Mouse (Mus musculus): ENCODE data around the gene Cntnap2.

Cntnap2 gene

GRCm38 (mm10) chr6:46612872-46613271 lies 1553.7 kb downstream of the Cntnap2 start:
- in situ Hi-C loops (cut with MboI; ENCODE audit: unreplicated experiment in 2 of 2): no loop called here

DNA sequence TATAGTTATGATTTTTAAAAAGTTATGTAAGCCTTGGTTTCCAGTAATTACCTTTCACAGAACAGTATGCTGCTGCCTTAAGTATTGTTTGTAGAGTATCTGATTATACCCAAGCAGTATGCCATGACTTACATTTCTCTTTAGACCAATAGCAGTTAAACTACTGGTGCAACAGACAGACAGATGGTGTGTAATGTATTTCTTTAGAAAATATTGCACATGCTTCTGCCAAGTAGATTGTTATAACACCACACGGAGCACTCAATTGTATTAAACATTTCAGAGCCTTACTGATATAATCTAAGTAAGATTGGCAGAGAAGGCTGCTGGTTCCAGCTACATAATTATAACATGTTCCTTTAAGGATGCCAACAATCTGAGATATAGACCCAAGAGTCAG lies 1609.9 kb downstream of the Cntnap2 start:
- in situ Hi-C loops (cut with MboI; ENCODE audit: unreplicated experiment in 2 of 2): no loop called here

- in situ Hi-C loops (cut with MboI; ENCODE audit: unreplicated experiment in 2 of 2): no loop called here
Observed at GRCm38 (mm10) chr6:46675081-46675480, 1615.9 kb downstream of the Cntnap2 start.

DNA sequence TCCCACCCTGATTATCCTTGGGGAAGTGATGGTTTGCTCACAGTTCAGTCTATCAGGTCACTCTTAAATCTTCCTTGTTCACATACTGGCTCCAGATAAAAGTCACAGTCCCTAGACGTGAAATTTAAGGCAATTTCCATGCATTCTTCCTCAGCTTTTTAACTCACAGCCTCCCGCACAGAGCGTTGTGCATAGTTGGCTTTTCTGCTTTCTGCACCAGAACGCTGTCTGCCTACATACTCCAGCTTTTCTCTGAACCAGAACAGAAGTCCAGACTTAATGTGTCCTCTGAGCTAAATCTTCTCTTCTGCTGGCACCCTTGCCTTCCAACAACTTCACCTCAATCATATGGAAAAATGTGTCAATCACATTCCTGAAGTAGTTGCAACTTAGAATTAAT lies 1616.5 kb downstream of the Cntnap2 start:
- in situ Hi-C loops (cut with MboI; ENCODE audit: unreplicated experiment in 2 of 2): no loop called here

DNA sequence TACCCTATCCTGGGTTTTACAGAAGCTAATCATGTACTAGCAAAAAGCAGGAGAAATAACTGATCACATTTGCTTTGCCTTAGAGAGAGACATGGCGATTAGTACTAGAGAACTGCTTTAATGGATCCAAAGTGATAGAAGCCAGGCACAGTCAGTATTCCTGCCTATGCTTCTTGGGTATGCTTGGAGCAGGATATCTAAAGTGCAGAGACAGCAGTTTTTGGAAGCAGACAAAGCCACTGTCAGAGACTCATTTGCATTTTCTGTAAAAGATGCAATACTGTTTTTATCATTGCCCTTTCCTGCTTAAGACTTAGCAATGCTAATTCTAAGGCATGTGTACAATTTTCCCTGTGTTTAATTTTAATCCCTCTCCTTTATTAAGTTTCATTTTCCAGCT lies 1637.0 kb downstream of the Cntnap2 start:
- in situ Hi-C loops (cut with MboI; ENCODE audit: unreplicated experiment in 2 of 2): no loop called here

GRCm38 (mm10) chr6:46699343-46699742 lies 1640.2 kb downstream of the Cntnap2 start:
- in situ Hi-C loops (cut with MboI; ENCODE audit: unreplicated experiment in 2 of 2): no loop called here

DNA sequence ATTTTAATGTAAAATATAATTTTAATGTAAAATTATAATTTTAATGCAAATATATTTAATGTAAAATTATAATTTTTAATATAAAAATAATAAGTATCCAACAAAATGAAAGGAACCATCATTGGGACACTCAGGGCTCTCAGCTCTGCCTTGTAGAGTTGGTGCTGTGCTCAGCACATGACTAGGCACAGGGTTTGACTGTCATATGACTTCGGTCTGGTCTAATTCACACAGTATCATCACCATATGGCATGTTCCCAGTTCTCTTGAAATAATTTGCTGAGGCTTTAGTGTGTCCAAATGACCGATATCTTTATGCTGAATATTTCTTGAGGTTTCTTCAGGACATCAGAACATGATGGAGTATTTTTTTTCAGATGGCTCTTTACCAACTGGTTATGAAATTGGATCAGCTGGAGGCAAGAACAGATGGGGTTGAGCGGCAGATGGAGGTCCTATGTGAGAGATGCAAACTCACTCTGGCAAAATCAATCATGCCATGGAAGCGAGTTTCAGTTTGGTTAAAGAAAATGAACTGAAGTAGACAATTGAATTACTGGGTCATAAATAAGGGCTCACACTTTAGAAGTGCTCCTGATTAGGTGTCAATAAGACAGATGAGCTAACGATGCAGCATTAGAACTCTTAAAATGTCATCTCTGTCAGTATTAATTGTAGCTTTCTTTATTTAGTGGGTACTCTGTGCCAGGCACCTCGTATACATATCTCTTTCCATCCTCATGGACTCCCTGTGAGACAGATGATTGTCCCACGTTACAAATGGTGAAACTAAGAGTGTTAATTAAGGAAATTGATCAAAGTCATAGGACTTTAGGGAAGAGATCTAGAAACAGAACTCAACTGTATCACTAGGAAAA lies 1645.4 kb downstream of the Cntnap2 start:
- in situ Hi-C loops (cut with MboI; ENCODE audit: unreplicated experiment in 2 of 2): no loop called here

DNA sequence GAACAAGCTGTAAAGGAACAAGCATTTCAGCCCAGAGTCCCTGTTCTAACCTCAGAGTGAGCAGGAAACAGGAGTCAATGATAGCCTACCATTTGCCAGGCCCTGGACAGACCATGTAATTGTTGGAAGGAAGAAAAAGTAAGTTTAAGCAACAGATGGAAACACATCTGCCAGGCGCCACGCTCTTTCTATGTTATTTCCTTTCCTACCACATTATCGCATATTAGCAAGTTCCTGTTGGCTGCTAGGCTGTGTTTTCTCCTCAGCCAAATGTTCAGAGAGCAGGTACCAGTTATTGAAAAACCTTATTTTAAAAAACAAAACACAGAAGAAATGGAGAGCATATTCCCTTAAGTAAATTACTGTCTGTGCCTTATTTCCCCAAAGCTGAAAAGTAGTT lies 1646.8 kb downstream of the Cntnap2 start:
- in situ Hi-C loops (cut with MboI; ENCODE audit: unreplicated experiment in 2 of 2): no loop called here

GRCm38 (mm10) chr6:46716576-46716975 lies 1657.4 kb downstream of the Cntnap2 start:
- in situ Hi-C loops (cut with MboI; ENCODE audit: unreplicated experiment in 2 of 2): no loop called here

DNA sequence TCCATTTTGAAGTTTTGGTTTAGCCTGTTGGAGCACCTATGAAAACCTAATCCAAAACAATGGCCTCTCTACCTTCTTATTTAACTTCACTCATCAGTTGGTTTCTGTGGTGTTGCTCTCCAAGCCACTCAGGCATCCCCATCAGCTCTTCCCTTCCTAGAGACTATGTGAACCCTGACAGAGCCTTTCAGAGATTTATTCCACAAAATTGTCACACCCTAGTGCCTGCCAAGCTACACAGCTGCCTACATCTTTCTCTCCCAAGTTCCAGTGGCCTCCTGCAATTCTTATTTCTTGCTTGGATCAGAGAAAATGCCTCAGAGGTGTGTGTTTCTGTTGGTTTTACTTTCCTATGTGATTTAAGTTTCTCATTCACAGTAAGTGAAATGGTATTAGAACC lies 1674.6 kb downstream of the Cntnap2 start:
- in situ Hi-C loops (cut with MboI; ENCODE audit: unreplicated experiment in 2 of 2): no loop called here

- in situ Hi-C loops (cut with MboI; ENCODE audit: unreplicated experiment in 2 of 2): no loop called here
Observed at GRCm38 (mm10) chr6:46748448-46748847, 1689.3 kb downstream of the Cntnap2 start.

- in situ Hi-C loops (cut with MboI; ENCODE audit: unreplicated experiment in 2 of 2): no loop called here
Observed at GRCm38 (mm10) chr6:46763481-46763880, 1704.3 kb downstream of the Cntnap2 start.

- in situ Hi-C loops (cut with MboI; ENCODE audit: unreplicated experiment in 2 of 2): no loop called here
Observed at GRCm38 (mm10) chr6:46774529-46774928, 1715.4 kb downstream of the Cntnap2 start.

DNA sequence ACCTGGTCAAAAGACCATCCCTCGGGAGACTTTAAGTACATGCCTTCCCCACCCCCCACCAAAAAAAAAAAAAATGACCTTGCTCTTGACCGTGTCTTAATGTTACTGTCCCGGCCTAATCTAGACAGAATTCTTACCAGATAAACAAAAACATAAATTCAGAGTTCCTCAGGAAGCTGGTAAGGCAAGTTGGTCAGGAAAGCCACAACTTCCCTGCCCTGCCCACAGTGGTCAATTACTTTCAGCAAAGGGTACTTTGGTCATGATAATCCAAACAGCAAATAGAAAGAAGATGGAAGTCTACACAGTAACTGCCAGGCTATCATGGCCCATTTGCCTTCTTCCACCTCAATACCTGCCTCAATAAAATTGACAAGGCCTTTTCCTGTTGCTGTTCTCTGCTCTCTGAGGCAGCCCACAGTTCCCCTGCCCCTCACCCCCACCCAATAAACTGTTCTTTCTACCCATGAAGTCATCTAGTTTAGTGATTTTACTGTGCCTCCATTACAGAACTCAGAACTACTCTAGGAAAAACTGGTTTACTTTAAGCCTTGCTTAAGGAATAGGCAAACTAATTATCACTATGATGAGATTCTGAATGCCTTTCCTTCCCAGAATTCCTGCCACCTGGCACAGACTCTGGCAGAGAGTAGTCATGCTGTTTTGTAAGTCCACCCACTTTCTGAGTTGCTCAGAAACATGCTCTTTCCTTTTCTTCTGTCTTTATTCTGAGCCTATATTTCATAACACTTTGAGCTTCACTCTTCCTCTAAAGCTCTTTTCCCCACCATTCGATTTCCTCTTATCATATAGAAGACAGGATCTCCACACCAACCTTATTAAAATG lies 1743.3 kb downstream of the Cntnap2 start:
- in situ Hi-C loops (cut with MboI; ENCODE audit: unreplicated experiment in 2 of 2): no loop called here

- in situ Hi-C loops (cut with MboI; ENCODE audit: unreplicated experiment in 2 of 2): no loop called here
Observed at GRCm38 (mm10) chr6:46856635-46857034, 1797.5 kb downstream of the Cntnap2 start.

DNA sequence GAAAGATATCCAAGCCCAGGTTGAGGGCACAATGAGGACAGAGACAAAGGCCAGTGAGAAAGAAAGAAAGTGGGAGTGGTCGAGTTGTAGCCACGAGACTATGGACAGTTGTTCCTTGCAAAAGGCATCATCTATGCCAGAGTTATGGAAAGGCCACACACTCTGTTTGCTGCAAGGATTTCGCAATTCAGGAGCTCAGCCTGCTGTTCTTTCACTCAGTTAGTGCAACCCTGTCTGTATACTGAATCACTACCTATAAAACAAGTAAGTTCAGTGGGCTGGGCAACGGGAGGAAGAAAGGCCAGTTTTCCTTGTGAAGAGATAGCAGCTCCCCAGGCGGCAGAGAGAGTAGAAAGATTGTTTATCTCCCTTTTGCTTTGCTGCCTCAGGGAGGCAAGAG lies 1801.9 kb downstream of the Cntnap2 start:
- in situ Hi-C loops (cut with MboI; ENCODE audit: unreplicated experiment in 2 of 2): no loop called here

DNA sequence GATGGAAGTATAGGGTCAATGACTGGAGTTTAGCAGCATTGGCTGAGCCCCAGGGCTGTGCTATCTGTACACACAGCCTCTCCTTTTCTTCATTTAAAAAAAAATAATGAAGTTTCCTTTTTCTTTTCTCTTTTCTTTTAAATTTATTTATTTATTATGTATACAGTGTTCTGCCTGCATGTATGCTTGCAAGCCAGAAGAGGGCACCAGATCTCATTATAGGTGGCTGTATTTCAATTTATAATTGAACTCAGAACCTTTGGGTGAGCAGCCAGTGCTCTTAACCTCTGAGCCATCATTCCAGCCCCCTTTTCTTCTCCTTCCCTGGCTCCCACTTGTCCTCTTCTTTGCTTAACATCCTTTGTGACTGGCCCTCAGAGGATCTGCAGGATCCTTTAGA lies 1807.2 kb downstream of the Cntnap2 start:
- in situ Hi-C loops (cut with MboI; ENCODE audit: unreplicated experiment in 2 of 2): loop anchor here in 1 of 2 experiments (5.0 kb wide), 1 partner anchor 91 kb away; no protein-coding TSS in a partner anchor

- in situ Hi-C loops (cut with MboI; ENCODE audit: unreplicated experiment in 2 of 2): no loop called here
Observed at GRCm38 (mm10) chr6:46886230-46886629, 1827.1 kb downstream of the Cntnap2 start.

GRCm38 (mm10) chr6:46909167-46909566 lies 1850.0 kb downstream of the Cntnap2 start:
- in situ Hi-C loops (cut with MboI; ENCODE audit: unreplicated experiment in 2 of 2): no loop called here

GRCm38 (mm10) chr6:46918701-46919274 lies 1859.6 kb downstream of the Cntnap2 start:
- in situ Hi-C loops (cut with MboI; ENCODE audit: unreplicated experiment in 2 of 2): no loop called here

DNA sequence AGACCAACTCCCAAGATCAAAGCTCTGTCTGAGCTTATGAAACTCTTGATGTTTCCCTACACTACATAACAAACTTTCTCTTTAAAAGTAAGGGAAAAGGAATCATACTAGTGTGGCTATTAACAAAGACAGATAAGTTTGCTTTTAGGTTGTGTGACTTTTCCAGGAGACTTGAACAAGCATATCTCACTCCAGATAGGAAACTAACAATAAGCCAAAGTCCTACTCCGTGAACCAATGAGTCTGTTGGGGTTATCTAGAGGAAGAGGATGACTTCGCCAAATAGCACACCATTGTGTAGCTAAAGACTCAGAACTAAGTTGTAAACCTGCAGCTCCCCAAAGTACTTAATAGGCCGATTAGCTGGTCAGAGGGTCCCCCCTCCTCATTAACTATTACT lies 1860.8 kb downstream of the Cntnap2 start:
- in situ Hi-C loops (cut with MboI; ENCODE audit: unreplicated experiment in 2 of 2): no loop called here
